Mouse (Mus musculus) thymus, adult 2 months (tissue): ENCODE data around the gene Defb11.
"Not testable (repeated sequence)": the region's sequence is repeated elsewhere in the genome, so short reads cannot be mapped to it uniquely, and the experiment has no call there.

Experiments used
- CTCF ChIP-seq: fragments of 200-500 bp; IDR thresholded peaks from 2 replicates; pipeline ENCODE4 v1.5.1; 2012; ENCODE audit warnings: mild to moderate bottlenecking, control low read depth, low read length, moderate library complexity, borderline replicate concordance; ENCODE audit not compliant: control insufficient read depth, poor library complexity, insufficient read depth; ENCODE audit errors: extremely low read depth
- POLR2A ChIP-seq: fragments of 200-500 bp; IDR thresholded peaks from 2 replicates; pipeline ENCODE4 v1.6.1; 2012; ENCODE audit warnings: mild to moderate bottlenecking, low read length, control low read depth, moderate library complexity; ENCODE audit not compliant: control insufficient read depth, poor library complexity, insufficient read depth; ENCODE audit errors: extremely low read depth

DNA sequence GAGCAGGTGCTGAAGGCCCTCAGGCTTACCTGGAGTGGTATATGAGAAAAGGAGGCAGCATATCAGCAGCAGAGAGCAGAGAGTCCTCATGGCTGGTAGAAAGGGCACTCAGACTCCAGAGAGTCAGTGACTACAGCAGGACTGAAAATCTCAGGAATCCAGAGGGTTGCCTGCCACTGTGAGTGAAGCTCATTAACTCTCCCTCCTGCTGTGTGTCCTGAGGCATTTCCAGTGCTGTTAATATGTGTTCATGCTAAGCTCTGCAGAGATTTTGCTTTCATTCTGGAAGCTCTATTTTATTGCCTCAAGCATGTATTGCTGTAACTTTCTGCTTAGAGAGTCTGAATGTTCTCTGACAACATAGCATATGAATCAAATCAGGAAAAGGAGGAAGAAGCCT lies at the start of gene Defb11:
- TF ChIP-seq CTCF, POLR2A: not testable (repeated sequence)
